Mouse (Mus musculus) limb, embryonic 12.5 days (tissue): ENCODE measurements around the gene Tmem191c. TPM values are rescaled to one million over a fixed set of nuclear protein-coding genes. Genes with fewer than 3 reads are reported as not detected.

ENCODE experiments used
- ATAC-seq: fragments of 200-750 bp; cut with Nextera tagmentation; 2 replicates; pipeline ENCODE4 v1.8.0; 2017; ENCODE audit warnings: low read depth, moderate TSS enrichment; ENCODE audit not compliant: insufficient number of reproducible peaks, insufficient read depth, low FRiP score, low TSS enrichment
- H3K27ac ChIP-seq: fragments of 300-500 bp; sonication (generic); 2 replicates; pipeline ENCODE4 v1.5.1; 2016; ENCODE audit warnings: mild to moderate bottlenecking, moderate library complexity
- H3K27me3 ChIP-seq: fragments of 300-500 bp; sonication (generic); 2 replicates; pipeline ENCODE4 v1.6.1; 2016; ENCODE audit warnings: mild to moderate bottlenecking, moderate library complexity
- H3K36me3 ChIP-seq: fragments of 300-500 bp; sonication (generic); 2 replicates; pipeline ENCODE4 v1.6.1; 2016; ENCODE audit warnings: mild to moderate bottlenecking, moderate library complexity
- H3K4me1 ChIP-seq: fragments of 300-500 bp; sonication (generic); replicated peaks from 2 replicates; pipeline ENCODE4 v1.6.1; 2016
- H3K4me2 ChIP-seq: fragments of 300-500 bp; sonication (generic); 2 replicates; pipeline ENCODE4 v1.6.1; 2016; ENCODE audit warnings: mild to moderate bottlenecking, moderate library complexity
- H3K4me3 ChIP-seq: fragments of 300-500 bp; sonication (generic); replicated peaks from 2 replicates; pipeline ENCODE4 v1.5.1; 2016; ENCODE audit warnings: mild to moderate bottlenecking
- H3K9ac ChIP-seq: fragments of 300-500 bp; sonication (generic); replicated peaks from 2 replicates; pipeline ENCODE4 v1.6.1; 2016; ENCODE audit warnings: mild to moderate bottlenecking, moderate library complexity
- H3K9me3 ChIP-seq: fragments of 300-500 bp; sonication (generic); 2 replicates; pipeline ENCODE4 v1.6.1; 2016; ENCODE audit warnings: mild to moderate bottlenecking, moderate library complexity
- WGBS: fragments of 180-500 bp; shearing (Covaris S2); methylation state at CpG from one replicate; pipeline ENCODE4 v1.1.7; 2016; 5-methylcytosine and 5-hydroxymethylcytosine counted together
- polyA plus RNA-seq: library from polyadenylated mRNA; unstranded; fragments of >200 nt; fragmentation: Nextera tagmentation; extraction: Ambion mirVana; gene quantifications from 2 replicates; pipeline ENCODE4 v1.2.1, GENCODE M21; 2016

The Tmem191c gene
- polyA plus RNA-seq, 1 experiment from 2014 or later: 13.8 TPM

DNA sequence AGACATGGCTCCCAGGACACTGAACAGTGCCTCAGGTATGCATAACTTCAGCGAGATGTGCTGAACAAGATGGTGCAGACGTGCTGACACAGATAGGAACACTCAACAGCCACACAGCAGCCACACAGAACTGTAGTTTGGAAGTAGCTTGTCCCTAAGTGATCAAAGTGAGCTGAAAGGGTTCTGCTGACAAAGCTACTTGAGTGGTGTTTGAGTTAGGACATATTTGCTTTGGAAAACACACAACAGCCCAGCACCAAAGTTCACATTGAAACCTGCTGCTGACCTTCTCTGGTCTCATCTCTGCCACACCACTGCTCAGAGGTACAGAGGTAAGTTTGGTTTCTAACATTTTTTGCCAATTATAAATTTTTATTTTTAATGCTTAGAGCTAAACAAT, 55.2 kb downstream of the Tmem191c start, which contains the start of gene Serpind1:
Serpind1 (plus strand) TSS at position 256 of the 400 bp plus-strand sequence.
- no peaks in the 10 kb centered on the region for H3K27me3 ChIP-seq
- no peak within 1 kb of the TSS for H3K9ac ChIP-seq
- ATAC-seq: no peak
- H3K4me3 ChIP-seq: no peak within 1 kb of the TSS
- no peak within 1 kb of the TSS for H3K4me2 ChIP-seq
- WGBS: 81% methylated on average over 2 of the region's 2 CpGs
- H3K27ac ChIP-seq: no peak within 1 kb of the TSS
- H3K4me1 ChIP-seq: no peaks in the 10 kb centered on the region
- peaks cover 19% of the 10 kb centered on the region for H3K36me3 ChIP-seq
- H3K9me3 ChIP-seq: no peaks in the 10 kb centered on the region

DNA sequence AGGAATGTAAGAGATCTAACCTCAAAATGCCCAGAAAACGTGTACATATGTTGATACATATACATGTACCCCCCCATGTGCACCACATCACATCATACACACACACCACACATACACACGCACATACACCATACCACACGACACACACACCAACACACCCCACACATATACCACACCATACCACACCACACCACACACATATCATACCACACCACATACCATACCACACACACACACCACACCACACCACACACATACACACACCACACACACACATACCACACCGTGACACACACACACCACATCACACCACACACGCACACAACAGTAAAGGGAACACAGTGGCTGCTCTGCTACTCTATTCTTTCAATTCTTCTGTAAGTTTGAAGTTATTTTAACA, 56.0 kb downstream of the Tmem191c start:
- Histone ChIP-seq H3K4me1 (no peaks in the 10 kb centered on the region), H3K9ac (no peak overlapping the region)
- ATAC-seq: no peak

More for the DNA sequence above, 56.0 kb downstream of the Tmem191c start:
- no peak overlapping the region for H3K4me3 ChIP-seq
- no peak overlapping the region for H3K4me2 ChIP-seq
- no peak overlapping the region for H3K27ac ChIP-seq
- 93% methylated on average over 5 of the region's 5 CpGs for WGBS
- H3K27me3 ChIP-seq: no peaks in the 10 kb centered on the region
- H3K9me3 ChIP-seq: no peaks in the 10 kb centered on the region
- H3K36me3 ChIP-seq: peaks cover 15% of the 10 kb centered on the region

Other genes with a start within 250 kb of the Tmem191c start
- 83.2 and 85.9 TPM in 2 replicates for gene Ypel1, start 206.4 kb upstream of the Tmem191c start, polyA plus RNA-seq
- 149 and 158 TPM in 2 replicates for gene Ppil2, start 164.8 kb upstream of the Tmem191c start, polyA plus RNA-seq
- 109 and 113 TPM in 2 replicates for gene 2610318N02Rik, start 150.9 kb upstream of the Tmem191c start, polyA plus RNA-seq
- 54.6 and 54.8 TPM in 2 replicates for gene Sdf2l1, start 143.7 kb upstream of the Tmem191c start, polyA plus RNA-seq
- 5.1 and 6.2 TPM in 2 replicates for gene Ydjc, start 131.5 kb upstream of the Tmem191c start, polyA plus RNA-seq
- gene Ccdc116, start 128.8 kb upstream of the Tmem191c start, polyA plus RNA-seq: 0.40 and 0.54 TPM in 2 replicates
- 362 and 368 TPM in 2 replicates for gene Ube2l3, start 73.4 kb upstream of the Tmem191c start, polyA plus RNA-seq
- gene Rimbp3, start 67.5 kb upstream of the Tmem191c start, polyA plus RNA-seq: 0.74 and 0.85 TPM in 2 replicates
- 13.7 TPM in 2 replicates for gene Hic2, start 42.5 kb upstream of the Tmem191c start, polyA plus RNA-seq
- gene Serpind1, start 55.3 kb downstream of the Tmem191c start, polyA plus RNA-seq: 0.29 and 0.54 TPM in 2 replicates
- 13.0 and 14.0 TPM in 2 replicates for gene Snap29, start 129.9 kb downstream of the Tmem191c start, polyA plus RNA-seq
- gene Pi4ka, start 130.2 kb downstream of the Tmem191c start, polyA plus RNA-seq: 44.8 and 50.2 TPM in 2 replicates
- 88.9 and 92.2 TPM in 2 replicates for gene Crkl, start 175.9 kb downstream of the Tmem191c start, polyA plus RNA-seq
- gene Aifm3, start 213.5 kb downstream of the Tmem191c start, polyA plus RNA-seq: 0.45 and 0.55 TPM in 2 replicates
- gene Lztr1, start 232.6 kb downstream of the Tmem191c start, polyA plus RNA-seq: 104 and 111 TPM in 2 replicates